Mouse (Mus musculus) cerebellum, adult 2 months (tissue): ENCODE measurements around the gene Esrrb.

Experiments used
- CTCF ChIP-seq: fragments of 200-500 bp; IDR thresholded peaks from 2 replicates; pipeline ENCODE4 v1.5.1; 2011; ENCODE audit warnings: low read depth, mild to moderate bottlenecking, control low read depth, low read length, moderate library complexity, borderline replicate concordance; ENCODE audit not compliant: insufficient read depth
- POLR2A ChIP-seq: fragments of 200-500 bp; IDR thresholded peaks from 2 replicates; pipeline ENCODE4 v1.6.1; 2011; ENCODE audit warnings: low read length, control low read depth, borderline replicate concordance; ENCODE audit not compliant: insufficient read depth

DNA sequence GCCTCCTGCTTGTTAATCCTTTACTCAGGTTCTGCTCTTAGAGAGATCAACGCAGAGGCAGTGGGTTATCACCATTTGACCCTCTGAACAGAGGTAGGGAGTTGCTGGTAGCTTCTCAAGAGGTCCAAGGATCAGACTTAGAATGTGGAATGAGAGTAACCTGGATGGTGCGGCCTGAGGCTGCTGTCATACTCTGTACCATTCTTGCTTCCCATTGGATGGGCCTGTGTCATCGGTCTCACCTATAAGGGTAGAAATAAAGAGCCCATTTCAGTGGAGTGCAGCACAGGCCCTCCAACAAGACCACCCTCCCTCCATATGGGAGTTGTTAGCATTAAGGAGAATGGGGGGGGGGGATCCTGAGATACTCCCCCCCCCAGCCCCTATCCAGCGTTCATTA lies 143.0 kb downstream of the Esrrb start:
- TF ChIP-seq POLR2A: no peak
- TF ChIP-seq CTCF: no peak
